Mouse (Mus musculus): ENCODE data around the gene Rabl2.

Rabl2 gene

GRCm38 (mm10) chr15:89591723-89592455 lies at the start of gene Rabl2:
Gene Rabl2, minus strand, starts transcription at chr15:89591923.
- peak; percentile 88 for DNase-seq

- DNase-seq = peak; percentile 68
Observed at GRCm38 (mm10) chr15:89623626-89623959, 31.9 kb upstream of the Rabl2 start.

DNA sequence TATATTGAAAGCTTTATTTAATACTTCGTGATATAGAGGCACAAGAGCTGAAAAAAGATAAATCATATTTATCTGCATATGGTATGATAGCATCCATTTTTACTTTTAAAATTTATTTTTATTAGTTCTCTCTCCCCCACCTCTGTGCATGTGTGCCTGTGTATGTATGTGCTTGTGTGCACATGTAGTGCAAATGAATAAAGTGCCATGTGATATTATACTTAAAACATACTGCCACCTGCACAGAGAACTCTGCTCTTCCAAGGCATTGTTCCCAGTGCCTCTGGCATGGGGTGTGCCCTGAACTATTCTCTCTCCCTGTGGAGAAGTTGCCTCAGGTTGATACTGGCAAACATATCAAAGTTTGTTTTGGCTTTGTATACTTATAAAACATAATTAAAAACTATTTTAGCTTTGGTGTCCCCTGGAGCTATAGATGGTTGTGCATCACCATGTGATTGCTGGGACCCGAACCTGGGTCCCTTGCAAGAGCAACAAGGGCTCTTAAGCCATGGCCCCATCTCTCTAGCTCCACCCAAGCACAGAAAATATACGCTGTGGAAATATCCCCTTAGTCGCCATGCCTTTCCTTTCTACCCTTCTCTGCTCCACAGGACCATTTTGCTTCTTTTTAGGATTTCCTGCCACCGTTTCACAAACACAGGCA lies 31.4 kb upstream of the Rabl2 start:
- no peak for DNase-seq

DNA sequence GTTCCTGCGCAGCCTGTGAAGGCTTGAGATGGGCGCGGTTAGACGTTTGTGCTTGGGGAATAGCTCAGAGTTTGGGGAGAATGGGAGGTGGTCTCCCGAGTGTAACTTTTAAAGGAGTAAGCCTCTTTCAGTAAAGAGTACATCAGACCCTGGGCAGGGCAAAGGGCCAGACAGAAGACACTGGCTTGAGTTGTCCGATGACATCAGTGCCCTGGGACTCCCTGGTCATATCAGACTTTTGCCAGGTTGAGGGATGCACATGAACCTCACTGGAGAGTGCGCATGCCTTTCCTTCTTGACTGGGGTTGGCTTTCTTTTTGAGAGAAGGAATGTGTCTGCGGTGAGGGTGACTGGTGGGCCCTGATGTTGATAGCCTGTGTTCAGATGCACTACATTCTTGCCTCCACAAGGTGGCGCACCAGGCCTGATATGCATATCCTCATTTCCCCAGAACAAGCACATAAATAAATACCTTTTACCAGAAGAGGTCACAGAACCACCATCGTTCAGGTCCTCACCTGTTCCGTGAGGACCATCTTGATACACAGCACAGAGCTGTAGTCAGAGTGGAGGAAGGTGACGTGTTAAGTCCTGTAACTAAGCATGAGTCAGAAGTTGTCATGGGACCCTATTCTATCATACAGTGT lies 30.7 kb upstream of the Rabl2 start:
- DNase-seq = no peak

- no peak for DNase-seq
Observed at GRCm38 (mm10) chr15:89607888-89608287, 16.2 kb upstream of the Rabl2 start.

DNA sequence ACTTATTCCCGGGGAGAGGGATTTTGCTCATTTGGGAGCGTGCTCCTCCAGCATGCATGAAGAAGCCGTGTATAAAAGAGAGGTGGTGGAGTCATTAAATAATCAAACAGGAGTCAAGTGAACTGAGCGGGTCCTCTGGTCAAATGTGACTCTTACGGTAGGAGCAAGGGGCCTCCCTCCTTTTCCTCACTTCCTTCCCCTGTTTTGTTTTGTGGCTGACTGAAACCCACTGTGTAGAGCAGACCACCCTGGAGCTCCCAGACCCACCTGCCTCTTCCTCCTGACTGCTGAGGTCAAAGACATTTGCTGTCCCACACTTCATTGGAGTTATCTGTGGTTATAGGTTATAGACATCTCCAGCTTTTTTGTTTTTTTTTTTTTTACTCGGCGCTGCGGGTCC lies 15.8 kb upstream of the Rabl2 start:
- DNase-seq = no peak

DNA sequence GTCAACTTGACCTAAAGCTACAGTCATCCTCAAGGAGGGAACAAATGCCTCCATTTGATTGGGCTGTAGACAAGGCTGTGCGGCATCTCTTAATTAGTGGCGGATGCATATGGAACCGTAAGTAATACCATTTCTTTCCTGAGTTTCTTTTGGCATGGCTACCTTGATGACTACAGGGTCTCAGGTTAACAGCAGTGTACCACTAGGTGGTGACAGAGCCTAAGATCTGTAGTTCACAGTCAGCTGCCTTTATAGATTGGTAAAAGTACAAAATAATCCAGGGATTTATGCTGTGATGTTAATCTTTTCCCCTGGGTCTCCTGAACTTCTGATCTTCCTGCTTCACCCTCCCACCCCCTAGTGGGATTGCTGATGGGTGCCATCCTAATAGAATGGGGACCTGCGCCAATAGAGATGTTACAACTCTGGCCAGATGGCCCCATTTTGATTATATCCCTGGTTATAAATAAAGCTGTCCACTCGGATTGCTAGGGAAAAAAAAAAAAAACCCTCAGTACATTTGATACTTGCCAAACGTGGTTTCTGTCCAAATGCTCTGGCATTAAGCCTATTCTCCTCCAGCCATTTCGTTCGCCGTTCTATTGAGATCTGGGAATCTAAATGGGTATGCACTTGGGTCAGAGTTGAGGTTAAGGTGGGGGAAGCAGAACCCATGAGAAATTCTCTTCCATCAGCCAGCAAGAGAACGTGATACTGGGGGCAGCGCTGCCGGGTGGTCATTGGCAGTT lies 14.3 kb upstream of the Rabl2 start:
- DNase-seq = no peak

- no peak for DNase-seq
Observed at GRCm38 (mm10) chr15:89592548-89592947, 825 bp upstream of the Rabl2 start.

DNA sequence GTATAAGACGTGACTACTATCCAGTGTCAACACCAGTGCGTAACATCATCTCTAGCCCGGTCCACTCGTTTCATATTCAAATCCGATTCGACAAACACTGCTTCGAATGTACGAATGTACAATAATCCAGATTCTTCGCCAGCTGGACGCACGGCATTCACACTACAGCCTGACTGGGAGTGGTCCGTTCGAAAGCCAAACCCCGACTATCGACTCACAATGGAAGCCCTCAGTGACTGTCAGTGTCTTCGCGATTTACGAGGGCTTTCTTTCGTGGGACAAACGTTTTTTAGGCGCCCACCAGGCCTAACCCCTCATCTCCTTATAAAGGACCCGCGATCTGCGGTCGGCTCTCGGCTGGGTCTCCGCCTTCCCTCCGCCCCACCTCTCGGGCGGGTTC lies 406 bp downstream of the Rabl2 start:
- no peak for DNase-seq

GRCm38 (mm10) chr15:89589146-89589545 lies 2.6 kb downstream of the Rabl2 start:
- no peak for DNase-seq

DNA sequence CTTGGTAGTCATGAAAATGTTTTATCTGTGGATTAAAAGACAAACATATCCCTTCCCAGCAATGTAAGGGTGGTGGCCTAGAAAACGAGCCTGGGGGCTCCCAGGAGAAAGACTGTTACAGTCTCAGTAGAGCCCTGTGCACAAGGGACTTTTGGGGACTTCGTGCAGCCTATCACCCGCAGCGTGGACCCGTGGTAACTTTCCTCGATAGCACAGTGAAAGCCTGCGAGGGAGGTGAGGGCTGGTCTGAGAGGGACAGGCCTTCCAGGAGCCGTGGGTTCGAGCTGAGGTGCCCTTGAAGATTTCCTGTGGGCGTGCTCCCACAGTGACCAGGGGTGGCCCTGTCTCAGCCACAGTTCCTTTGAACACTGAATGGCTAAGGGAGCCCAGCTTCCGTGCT lies 6.1 kb downstream of the Rabl2 start:
- DNase-seq = no peak

- DNase-seq = no peak
Observed at GRCm38 (mm10) chr15:89585101-89585500, 6.6 kb downstream of the Rabl2 start.

- DNase-seq = no peak
Observed at GRCm38 (mm10) chr15:89582494-89582893, 9.2 kb downstream of the Rabl2 start.

DNA sequence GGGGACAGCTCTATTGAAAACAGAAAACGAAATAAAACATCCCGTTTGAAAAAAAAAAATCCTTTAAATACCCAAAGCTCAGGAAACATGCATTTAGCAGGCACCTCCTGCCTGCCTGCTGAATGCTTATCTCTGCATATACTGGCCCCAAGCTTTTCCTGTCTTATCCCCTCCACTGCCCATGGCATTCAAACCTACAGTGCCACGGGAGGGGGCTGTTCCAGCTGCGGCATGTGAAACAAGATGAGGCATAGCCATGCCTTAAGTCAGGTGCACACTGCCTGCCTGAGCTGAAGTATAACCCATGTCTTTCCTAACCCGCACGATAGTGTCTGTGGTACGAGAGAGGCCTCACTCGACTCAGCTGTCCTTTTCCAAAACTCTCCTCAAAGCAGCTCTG lies 19.6 kb downstream of the Rabl2 start:
- no peak for DNase-seq

GRCm38 (mm10) chr15:89568114-89568513 lies 23.6 kb downstream of the Rabl2 start, which contains the start of gene Acr:
Gene Acr, plus strand, starts transcription at chr15:89568326.
- no peak for DNase-seq

- no peak for DNase-seq
Observed at GRCm38 (mm10) chr15:89559202-89559731, 32.5 kb downstream of the Rabl2 start.

- DNase-seq = no peak
Observed at GRCm38 (mm10) chr15:89557996-89558390, 33.7 kb downstream of the Rabl2 start.

GRCm38 (mm10) chr15:89557179-89557995 lies 34.3 kb downstream of the Rabl2 start:
- no peak for DNase-seq

DNA sequence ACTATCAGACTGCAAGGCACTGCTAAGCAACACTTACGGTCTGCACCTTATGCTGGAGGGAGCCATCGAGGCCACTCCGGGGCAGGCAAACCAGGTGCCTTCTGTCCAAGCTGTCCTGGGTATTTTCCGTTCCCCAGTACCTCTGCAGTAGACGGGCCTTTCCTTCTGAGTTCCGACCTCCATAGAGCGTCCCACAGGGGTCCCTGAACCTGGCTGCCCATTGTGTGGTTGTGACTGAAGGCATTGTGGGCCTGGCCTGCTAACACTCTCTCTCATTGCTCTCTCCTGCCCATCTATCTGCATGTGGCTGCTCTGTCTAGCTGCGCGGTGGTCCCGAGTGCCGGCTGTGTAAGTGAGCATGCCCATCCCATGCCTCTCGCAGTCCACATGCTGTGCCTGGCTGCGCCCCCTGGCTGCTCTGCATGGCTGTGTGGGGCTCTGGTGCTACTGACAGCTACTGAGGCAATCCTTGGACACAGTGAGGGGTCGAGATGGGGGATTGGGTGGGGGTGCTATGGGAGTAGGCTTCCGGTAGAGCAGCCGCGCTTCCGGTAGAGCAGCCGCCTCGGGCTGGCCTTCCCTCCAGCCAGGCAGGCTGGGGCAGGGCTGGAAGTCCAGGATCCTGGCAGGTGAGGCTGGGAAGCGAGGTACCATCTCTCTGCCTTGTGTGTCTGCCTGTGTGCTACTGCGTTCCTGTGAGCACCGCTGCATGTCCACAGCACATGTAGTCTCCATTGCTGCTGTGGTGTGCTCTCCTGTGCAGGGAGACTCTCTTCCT lies 35.1 kb downstream of the Rabl2 start:
- DNase-seq = no peak

GRCm38 (mm10) chr15:89555591-89555990 lies 36.1 kb downstream of the Rabl2 start:
- DNase-seq = no peak

- no peak for DNase-seq
Observed at GRCm38 (mm10) chr15:89551733-89552132, 40.0 kb downstream of the Rabl2 start.
